Mouse (Mus musculus): ENCODE results near the gene Alkbh5.
"Not testable (repeated sequence)": the region's sequence is repeated elsewhere in the genome, so short reads cannot be mapped to it uniquely, and the experiment has no call there.

The Alkbh5 gene

GRCm38 (mm10) chr11:60543211-60543610 lies 7.0 kb downstream of the Alkbh5 start:
- DNase-seq (ENCODE audit: low spot score in 2 of 2), result not testable (repeated sequence)

GRCm38 (mm10) chr11:60545433-60545832 lies 9.3 kb downstream of the Alkbh5 start:
- DNase-seq (ENCODE audit: low spot score in 2 of 2), result no peak

DNA sequence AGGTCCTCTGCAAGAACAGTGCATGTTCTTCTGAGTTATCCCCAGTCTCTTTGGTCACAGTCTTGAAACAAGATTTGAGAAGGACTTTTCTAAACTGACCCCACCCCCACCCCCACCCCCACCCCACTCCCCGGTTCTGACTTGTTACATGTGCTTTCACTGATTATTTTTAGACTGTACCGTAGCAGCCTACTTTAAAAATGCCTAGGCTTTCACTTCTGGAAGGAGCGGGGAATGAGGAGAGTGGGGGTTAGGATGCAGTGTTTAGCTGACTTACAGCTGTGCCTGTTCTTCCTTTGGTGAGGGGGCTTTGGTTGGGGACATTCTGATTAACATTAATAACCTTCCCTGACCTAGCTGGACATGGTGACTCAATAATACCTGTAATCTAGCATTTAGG lies 11.9 kb downstream of the Alkbh5 start:
- DNase-seq (ENCODE audit: low spot score in 2 of 2), result no peak

DNA sequence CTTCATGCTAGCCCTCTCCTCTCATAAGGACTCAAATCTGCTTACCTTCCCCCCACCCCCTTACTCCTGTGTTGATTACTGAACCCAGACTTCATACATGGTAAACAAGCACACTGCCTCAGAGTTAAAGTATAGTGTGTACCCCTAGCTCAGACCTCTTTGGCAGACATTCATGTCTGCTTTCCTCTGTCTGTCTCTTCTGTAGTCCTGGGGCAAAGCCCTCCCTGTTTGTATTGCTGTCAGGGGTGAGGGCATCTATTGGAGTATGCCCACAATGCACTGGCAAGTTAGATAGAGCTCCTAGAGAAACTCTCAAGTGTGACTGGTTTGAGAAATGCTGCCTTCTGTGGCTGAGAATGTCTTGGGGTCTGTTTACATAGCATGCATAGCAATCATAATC lies 16.9 kb downstream of the Alkbh5 start:
- no peak for DNase-seq (ENCODE audit: low spot score in 2 of 2)

GRCm38 (mm10) chr11:60557675-60558074 lies 21.5 kb downstream of the Alkbh5 start:
- DNase-seq (ENCODE audit: low spot score in 2 of 2), result no peak

DNA sequence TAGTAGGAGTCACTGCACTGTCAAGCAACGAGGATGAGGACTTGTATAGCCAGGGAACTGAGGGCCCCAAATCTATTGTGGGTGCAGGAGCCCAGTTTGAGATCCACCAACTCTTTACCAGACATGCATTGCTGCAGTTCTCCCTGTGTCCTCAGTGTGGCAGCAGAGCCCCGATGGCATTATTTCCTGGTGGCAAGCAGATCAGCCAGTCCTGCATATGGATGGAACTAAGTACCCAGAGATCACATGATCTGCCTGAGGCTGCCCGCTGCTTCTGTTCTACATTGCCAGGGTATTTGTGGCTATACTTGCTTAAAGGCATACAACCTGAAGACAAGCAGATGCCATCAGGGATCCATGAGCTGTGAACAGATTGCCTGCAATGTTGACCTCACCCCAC lies 23.2 kb downstream of the Alkbh5 start:
- peak; percentile 37 to 65 for DNase-seq (ENCODE audit: low spot score in 2 of 2)

DNA sequence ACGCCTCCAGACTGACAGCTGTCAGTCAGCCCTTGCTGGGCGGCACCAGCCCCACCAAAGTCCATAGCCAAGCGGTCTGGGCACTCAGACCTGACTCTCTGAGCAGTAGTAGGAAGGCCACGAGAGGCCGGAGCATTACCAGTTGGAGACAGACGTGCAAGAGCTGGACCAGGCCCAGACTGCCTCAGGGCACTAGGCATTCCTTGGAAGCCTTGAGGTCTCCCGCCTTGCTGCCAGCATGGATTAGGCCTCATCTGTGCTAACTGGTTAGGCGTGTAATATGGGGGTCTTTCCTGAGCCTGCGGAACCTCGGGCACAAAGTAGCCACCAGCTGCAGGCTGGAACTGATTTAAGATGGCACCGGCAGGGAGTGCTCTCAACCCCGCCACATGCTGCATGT lies 37.8 kb downstream of the Alkbh5 start:
- DNase-seq (ENCODE audit: low spot score in 2 of 2), result not testable (repeated sequence)

All from frontal cortex, postnatal 10 days (tissue).